Mouse (Mus musculus): Measurements from ENCODE around the gene Gm960.

Gm960 gene

GRCm38 (mm10) chr19:4698205-4698677 lies at the start of gene Gm960:
Gene Gm960 (minus strand): TSS chr19:4698668.
- no peak for DNase-seq (ENCODE audit: extremely low read depth, low read depth, low spot score)

- DNase-seq (ENCODE audit: extremely low read depth, low read depth, low spot score) = no peak
These were observed 49.3 kb upstream of the Gm960 start for GRCm38 (mm10) chr19:4747631-4748312.

DNA sequence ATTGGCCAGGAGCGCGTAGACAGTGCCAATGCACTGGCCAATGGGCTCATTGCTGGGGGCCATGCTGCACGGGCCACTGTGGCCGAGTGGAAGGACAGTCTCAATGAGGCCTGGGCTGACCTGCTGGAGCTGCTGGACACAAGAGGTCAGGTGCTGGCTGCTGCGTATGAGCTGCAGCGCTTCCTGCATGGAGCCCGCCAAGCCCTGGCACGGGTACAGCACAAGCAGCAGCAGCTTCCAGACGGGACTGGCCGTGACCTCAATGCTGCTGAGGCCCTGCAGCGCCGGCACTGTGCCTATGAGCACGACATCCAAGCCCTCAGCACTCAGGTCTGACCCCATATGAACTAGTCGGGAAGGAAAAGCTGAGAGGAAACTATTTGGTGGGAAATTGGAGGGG lies 48.1 kb upstream of the Gm960 start:
- DNase-seq (ENCODE audit: extremely low read depth, low read depth, low spot score) = no peak

- no peak for DNase-seq (ENCODE audit: extremely low read depth, low read depth, low spot score)
These were observed 47.2 kb upstream of the Gm960 start for GRCm38 (mm10) chr19:4745681-4746080.

- no peak for DNase-seq (ENCODE audit: extremely low read depth, low read depth, low spot score)
These were observed 46.6 kb upstream of the Gm960 start for GRCm38 (mm10) chr19:4745057-4745456.

DNA sequence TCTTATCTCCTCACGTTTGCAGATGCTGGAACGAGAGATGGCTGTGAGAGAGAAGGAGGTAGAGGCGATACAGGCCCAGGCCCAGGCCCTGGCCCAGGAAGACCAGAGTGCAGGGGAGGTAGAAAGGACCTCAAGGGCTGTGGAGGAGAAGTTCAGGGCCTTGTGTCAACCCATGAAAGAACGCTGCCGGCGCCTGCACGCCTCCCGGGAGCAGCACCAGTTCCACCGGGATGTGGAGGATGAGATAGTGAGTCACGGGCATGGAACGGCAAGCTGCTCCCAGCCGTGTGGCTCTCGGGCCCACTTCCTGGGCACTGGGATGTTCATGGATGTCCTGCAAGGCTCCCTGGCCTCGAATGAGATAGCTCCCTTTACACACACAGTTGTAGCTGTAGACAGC lies 45.6 kb upstream of the Gm960 start:
- DNase-seq (ENCODE audit: extremely low read depth, low read depth, low spot score) = no peak

DNA sequence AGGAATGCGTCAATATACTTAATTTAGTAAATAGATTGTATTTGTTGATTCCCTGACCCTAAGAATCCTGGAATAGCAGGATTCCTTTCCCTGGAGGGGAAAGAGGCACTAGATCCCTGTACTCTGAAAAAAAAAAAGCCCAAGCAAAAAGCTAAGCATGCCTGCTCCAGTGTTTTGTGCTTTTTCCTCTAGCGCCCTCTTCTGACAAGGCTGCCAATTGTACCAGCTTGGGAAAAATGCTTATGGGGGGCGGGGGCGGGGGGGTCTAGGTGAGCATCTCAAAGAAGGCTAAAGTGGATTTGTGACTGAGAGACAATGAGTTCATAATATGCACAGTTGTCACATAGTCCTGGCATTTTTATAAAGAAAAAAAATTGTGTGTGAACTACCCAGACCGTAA lies 45.1 kb upstream of the Gm960 start:
- DNase-seq (ENCODE audit: extremely low read depth, low read depth, low spot score) = no peak

- no peak for DNase-seq (ENCODE audit: extremely low read depth, low read depth, low spot score)
These were observed 43.8 kb upstream of the Gm960 start for GRCm38 (mm10) chr19:4742229-4742628.

GRCm38 (mm10) chr19:4741482-4741881 lies 43.0 kb upstream of the Gm960 start:
- DNase-seq (ENCODE audit: extremely low read depth, low read depth, low spot score) = no peak

DNA sequence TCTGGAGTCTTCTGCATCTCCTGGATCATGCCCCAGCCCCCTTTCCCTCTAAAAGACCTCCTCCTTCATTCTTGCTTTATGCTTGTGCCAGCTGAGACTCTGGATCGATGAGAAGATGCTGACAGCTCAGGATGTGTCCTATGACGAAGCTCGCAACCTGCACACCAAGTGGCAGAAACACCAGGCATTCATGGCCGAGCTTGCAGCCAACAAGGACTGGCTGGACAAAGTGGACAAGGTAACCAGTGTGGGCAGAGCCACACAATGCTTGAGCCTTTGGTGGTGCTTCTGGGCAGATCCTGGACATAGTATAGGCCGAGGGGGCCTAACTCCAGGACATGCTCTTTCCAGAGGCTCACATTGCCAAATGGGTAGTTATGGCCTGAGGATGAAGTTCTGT lies 41.3 kb upstream of the Gm960 start:
- no peak for DNase-seq (ENCODE audit: extremely low read depth, low read depth, low spot score)

DNA sequence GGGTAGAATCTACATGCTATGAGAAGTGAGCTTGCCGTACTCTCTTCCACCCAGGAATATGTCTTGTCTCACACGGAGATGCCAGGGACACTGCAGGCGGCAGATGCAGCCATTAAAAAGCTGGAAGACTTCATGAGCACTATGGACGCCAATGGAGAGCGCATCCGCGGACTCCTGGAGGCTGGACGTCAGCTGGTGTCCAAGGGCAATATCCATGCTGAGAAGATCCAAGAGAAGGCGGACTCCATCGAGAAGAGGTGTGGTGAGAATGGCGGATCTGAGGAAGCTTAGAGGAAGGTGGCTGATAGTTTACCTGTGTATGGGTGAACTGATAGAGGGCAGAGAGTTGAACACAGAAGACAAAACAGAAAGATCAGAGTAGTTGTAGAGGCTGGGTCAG lies 40.6 kb upstream of the Gm960 start:
- DNase-seq (ENCODE audit: extremely low read depth, low read depth, low spot score) = no peak

GRCm38 (mm10) chr19:4737866-4738265 lies 39.4 kb upstream of the Gm960 start:
- DNase-seq (ENCODE audit: extremely low read depth, low read depth, low spot score) = no peak

GRCm38 (mm10) chr19:4733052-4733451 lies 34.6 kb upstream of the Gm960 start:
- DNase-seq (ENCODE audit: extremely low read depth, low read depth, low spot score) = no peak

DNA sequence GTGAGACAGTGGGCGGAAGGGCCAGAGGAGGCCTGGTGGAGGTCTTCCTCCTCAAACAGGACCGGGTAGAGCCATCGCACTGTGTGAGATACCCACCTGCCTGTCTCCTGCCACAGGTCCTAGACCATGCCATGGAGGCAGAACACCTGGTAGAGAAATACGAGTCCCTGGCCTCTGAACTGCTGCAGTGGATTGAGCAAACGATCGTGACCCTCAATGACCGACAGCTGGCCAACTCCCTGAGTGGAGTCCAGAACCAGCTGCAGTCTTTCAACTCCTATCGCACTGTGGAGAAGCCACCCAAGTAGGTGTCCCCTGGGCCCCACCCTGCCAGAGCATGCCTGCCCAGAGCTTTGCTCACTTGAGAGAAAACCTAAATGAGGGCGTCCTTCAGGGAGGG lies 30.7 kb upstream of the Gm960 start:
- DNase-seq (ENCODE audit: extremely low read depth, low read depth, low spot score) = no peak

GRCm38 (mm10) chr19:4720671-4721244 lies 22.3 kb upstream of the Gm960 start:
- DNase-seq (ENCODE audit: extremely low read depth, low read depth, low spot score) = no peak

DNA sequence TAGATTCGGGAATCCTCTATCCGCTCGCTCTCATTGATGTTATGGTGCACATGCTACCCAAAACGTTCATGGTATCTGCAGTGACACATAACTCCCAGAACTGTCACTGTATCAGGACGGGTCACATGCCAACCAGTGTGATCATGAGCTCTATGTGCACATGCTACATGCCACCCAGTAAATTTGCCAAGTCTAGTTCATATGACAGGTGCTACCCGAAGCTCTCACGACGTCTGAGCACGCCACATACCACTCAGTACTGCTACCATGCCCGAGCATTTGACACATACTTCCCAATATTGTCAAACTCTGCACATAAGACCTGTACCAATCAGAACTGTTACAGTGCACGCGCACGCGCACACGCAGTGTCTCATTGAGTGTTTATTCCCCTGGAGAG lies 21.6 kb upstream of the Gm960 start:
- DNase-seq (ENCODE audit: extremely low read depth, low read depth, low spot score) = no peak

- peak; percentile 31 for DNase-seq (ENCODE audit: extremely low read depth, low read depth, low spot score)
These were observed 20.9 kb upstream of the Gm960 start for GRCm38 (mm10) chr19:4719351-4719764.

DNA sequence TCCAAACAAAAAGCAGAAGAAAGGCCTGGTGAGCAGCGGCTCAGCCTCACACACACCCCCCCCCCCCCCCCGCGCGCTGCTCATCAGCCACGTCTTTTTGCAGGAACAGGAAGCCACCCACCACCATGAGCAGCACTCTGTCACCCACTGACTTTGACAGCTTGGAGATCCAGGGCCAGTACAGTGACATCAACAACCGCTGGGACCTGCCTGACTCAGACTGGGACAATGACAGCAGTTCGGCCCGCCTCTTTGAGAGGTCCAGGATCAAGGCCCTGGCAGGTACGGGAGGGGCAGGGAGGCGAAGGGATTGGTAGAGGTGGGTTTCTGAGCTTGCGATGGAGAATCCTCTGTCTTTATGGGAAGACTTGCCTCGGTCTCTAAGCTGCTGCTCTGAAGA lies 20.2 kb upstream of the Gm960 start:
- no peak for DNase-seq (ENCODE audit: extremely low read depth, low read depth, low spot score)

- DNase-seq (ENCODE audit: extremely low read depth, low read depth, low spot score) = no peak
These were observed 18.8 kb upstream of the Gm960 start for GRCm38 (mm10) chr19:4717281-4717680.

DNA sequence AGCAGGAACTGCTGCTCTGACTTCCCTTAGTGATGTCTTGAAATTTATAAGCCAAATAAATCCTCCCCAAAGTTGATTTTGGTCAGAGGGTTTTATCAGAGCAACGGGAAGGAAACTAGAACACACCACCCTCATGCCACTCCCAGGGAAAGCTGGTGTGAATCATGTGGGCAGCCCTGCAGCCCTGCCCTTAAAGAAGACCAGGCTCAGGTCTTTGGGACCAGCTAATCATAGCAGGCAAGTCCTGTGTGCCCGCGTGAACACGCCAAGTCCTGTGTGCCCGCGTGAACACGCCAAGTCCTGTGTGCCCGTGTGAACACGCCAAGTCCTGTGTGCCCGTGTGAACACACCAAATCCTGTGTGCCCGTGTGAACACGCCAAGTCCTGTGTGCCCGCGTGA lies 18.3 kb upstream of the Gm960 start:
- DNase-seq (ENCODE audit: extremely low read depth, low read depth, low spot score) = no peak

DNA sequence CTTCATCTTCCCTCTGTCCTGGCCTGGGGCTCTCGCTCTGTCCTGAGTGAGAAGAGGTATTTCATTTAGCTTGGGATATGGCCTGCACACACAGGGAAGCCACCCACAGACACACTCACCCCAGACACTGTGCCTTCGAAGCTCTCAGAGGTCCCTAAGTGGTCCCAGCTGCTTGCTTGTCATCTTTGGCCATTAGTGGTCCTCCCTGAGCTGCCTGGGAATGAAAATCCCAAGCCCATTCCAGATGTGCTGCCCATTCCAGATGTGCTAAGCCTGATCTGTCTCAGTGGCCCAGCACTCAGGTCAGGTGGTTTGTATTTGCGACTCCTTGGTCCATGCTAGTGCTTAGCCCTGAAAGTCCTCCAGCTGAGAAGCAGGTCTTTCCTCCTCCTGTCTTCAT lies 15.4 kb upstream of the Gm960 start:
- no peak for DNase-seq (ENCODE audit: extremely low read depth, low read depth, low spot score)

DNA sequence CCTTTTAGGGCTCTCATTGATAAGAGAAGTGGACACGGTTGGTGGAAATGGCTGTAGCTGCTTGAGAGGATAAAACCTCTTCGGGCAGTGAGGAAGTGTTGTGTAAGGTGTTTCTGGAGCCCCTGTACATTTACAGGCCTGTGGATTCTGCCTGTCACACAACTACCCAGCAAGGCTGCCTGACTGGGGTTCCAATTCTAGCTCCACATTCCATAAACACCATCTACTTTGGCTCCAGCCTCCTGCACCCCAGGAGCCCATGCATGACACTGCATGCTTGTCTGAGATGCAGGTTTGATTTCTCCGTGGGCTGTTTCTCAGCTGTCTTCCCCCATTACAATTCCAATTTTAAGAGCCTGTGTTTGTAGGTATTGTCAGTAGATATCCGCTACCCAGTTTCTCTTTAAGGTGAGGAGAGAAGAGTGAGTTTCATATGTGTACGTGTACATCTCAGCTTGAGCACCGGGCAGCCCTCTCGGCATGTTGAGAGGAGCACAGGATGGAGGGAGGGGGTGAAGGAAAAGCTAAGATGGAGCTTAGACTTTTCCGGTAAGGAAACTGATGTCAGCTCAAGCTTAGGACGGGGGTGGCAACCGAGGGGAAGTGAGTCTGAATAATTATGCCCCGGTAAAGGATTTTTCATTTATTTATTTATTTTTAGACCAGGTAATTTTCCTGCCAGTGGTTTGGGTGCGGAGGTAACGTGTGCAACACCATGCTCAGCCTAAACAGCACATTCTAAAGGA lies 14.5 kb upstream of the Gm960 start:
- DNase-seq (ENCODE audit: extremely low read depth, low read depth, low spot score) = no peak
